Mouse (Mus musculus) inflammation-experienced regulatory T-cells (primary cell): ENCODE results near the gene Spata45. TPM values are rescaled to one million over a fixed set of nuclear protein-coding genes. Genes with fewer than 3 reads are reported as not detected.

Experiments
- polyA plus RNA-seq, 2 experiments: library from polyadenylated mRNA; unstranded; fragments of 100-300 nt; shearing (Covaris generic); gene quantifications; one replicate each; pipeline ENCODE4 v1.2.1; 2017

Gene Spata45
- polyA plus RNA-seq, result not detected

DNA sequence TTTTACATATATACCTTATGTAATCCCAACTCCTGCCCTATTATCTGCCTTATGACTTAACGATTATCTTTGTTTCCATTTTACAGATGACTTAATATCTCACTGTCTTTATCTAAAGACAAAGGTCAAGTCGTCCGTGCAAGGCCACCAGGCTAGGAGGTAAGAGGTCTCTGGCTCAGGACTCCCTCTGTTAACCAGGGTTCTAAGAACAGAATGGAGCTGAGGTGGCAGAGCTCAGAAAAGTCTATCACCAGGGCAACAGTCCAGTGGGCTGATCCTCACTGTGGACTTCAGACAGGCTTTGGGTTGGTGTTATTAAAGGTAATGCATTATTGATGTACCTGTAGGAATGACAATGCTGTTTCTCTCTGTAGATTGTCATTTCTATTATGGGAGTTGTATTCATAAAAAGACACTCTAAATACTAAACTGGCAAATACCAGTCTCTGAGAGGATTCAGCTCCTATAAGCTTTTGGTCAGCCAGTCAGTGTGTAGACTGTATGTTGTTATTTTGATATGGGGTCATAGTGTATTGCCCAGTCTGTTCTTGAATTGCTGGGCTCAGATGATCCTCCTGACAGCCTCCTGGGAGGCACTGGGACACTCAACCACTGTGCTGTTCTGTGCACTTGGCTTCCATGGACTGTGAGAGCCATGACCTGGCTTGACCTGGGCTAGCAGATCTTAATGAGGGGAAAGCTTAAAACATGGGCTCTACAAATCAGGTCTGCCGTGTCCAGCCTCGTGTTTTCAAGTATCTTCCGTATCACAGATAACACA, at the start of gene Spata45:
Gene Spata45 (plus strand): TSS at position 86 of the 781 bp plus-strand sequence.

GRCm38 (mm10) chr1:191026021-191026713, 10.3 kb upstream of the Spata45 start, which contains the start of gene Flvcr1:
Flvcr1 (minus strand) TSS chr1:191026158.

GRCm38 (mm10) chr1:191062781-191063485, 26.5 kb downstream of the Spata45 start, which contains the start of the genes Tatdn3 and Nsl1:
Tatdn3 (minus strand) TSS chr1:191062932.
Nsl1 (plus strand) TSS chr1:191063012.

Other genes with a start within 250 kb of the Spata45 start
- 10 to 100 TPM in 1 of 2 experiments, 1 to 10 TPM in 1; 8.1 to 10.2 TPM for gene Rps6kc1, start 124.9 kb upstream of the Spata45 start, polyA plus RNA-seq
- 10 to 100 TPM; 69.7 to 87.2 TPM for gene Angel2, start 111.5 kb upstream of the Spata45 start, polyA plus RNA-seq
- 1 to 10 TPM in 1 of 2 experiments, under 1 TPM in 1; 0.36 to 2.2 TPM for gene Vash2, start 57.3 kb upstream of the Spata45 start, polyA plus RNA-seq
- 10 to 100 TPM; 21.3 to 31.9 TPM for gene Flvcr1, start 10.5 kb upstream of the Spata45 start, polyA plus RNA-seq
- gene Tatdn3, start 26.3 kb downstream of the Spata45 start, polyA plus RNA-seq, result 10 to 100 TPM; 11.0 to 13.3 TPM
- gene Nsl1, start 26.4 kb downstream of the Spata45 start, polyA plus RNA-seq, result 1 to 10 TPM in 1 of 2 experiments, under 1 TPM in 1; 0.99 to 1.1 TPM
- gene Batf3, start 61.2 kb downstream of the Spata45 start, polyA plus RNA-seq, result under 1 TPM in 1 of 2 experiments, not detected in 1; 0.14 TPM
- gene Fam71a, start 128.2 kb downstream of the Spata45 start, polyA plus RNA-seq, result not detected
- gene Atf3, start 181.4 kb downstream of the Spata45 start, polyA plus RNA-seq, result under 1 TPM in 1 of 2 experiments, not detected in 1; 0.94 TPM